Mouse (Mus musculus) T-helper 17 cell (primary cell): ENCODE data around the gene Lypd5.

ENCODE experiments used
- in situ Hi-C, 2 experiments: fragments of 300-600 bp; cut with MboI, MseI; formaldehyde crosslinking; loops; 1 replicate in 1 of 2; 2 replicates in 1 of 2; pipeline ENCODE4 v1.15.1; 2025; ENCODE audit warnings: high pct_unique_total_duplicates in 2 of 2

Lypd5 gene

GRCm38 (mm10) chr7:24378049-24378701 lies 29.2 kb downstream of the Lypd5 start:
- in situ Hi-C loops = loop anchor here (10.0 to 25.0 kb wide), 3 partner anchors 527 to 1409 kb away; partner anchors contain the start of genes Arhgef1 (in 1 of the 2), Axl (in 1 of the 2), B9d2 (in 1 of the 2) and Tgfb1 (in 1 of the 2)

GRCm38 (mm10) chr7:24379934-24380333 lies 30.9 kb downstream of the Lypd5 start:
- in situ Hi-C loops = loop anchor here (10.0 to 25.0 kb wide), 4 partner anchors 505 to 1407 kb away; partner anchors contain the start of genes Arhgef1 (in 1 of the 2), Axl (in 1 of the 2), B9d2 (in 1 of the 2) and Rps19 (in 1 of the 2)

- in situ Hi-C loops = loop anchor here (10.0 to 25.0 kb wide), 3 partner anchors 504 to 1407 kb away; partner anchors contain the start of genes Axl (in 1 of the 2), B9d2 (in 1 of the 2), Rps19 (in 1 of the 2) and Tgfb1 (in 1 of the 2)
Measured at GRCm38 (mm10) chr7:24380370-24380769, 31.4 kb downstream of the Lypd5 start.

- in situ Hi-C loops = loop anchor here (10.0 to 25.0 kb wide), 3 partner anchors 502 to 1404 kb away; partner anchors contain the start of genes Axl (in 1 of the 2), B9d2 (in 1 of the 2), Rps19 (in 1 of the 2) and Tgfb1 (in 1 of the 2)
Measured at GRCm38 (mm10) chr7:24382730-24383372, 33.9 kb downstream of the Lypd5 start.

GRCm38 (mm10) chr7:24384070-24384469 lies 35.1 kb downstream of the Lypd5 start:
- in situ Hi-C loops = loop anchor here (10.0 to 25.0 kb wide), 3 partner anchors 501 to 1403 kb away; partner anchors contain the start of genes Axl (in 1 of the 2), B9d2 (in 1 of the 2), Rps19 (in 1 of the 2) and Tgfb1 (in 1 of the 2)

- in situ Hi-C loops = loop anchor here (10.0 to 25.0 kb wide), 3 partner anchors 500 to 1402 kb away; partner anchors contain the start of genes Axl (in 1 of the 2), B9d2 (in 1 of the 2), Rps19 (in 1 of the 2) and Tgfb1 (in 1 of the 2)
Measured at GRCm38 (mm10) chr7:24384827-24385226, 35.8 kb downstream of the Lypd5 start.

GRCm38 (mm10) chr7:24387059-24387556 lies 38.1 kb downstream of the Lypd5 start:
- in situ Hi-C loops = loop anchor here (10.0 to 25.0 kb wide), 3 partner anchors 498 to 1400 kb away; partner anchors contain the start of genes Axl (in 1 of the 2), B9d2 (in 1 of the 2), Rps19 (in 1 of the 2) and Tgfb1 (in 1 of the 2)

- in situ Hi-C loops = loop anchor here (10.0 to 25.0 kb wide), 3 partner anchors 495 to 1398 kb away; partner anchors contain the start of genes Axl (in 1 of the 2), B9d2 (in 1 of the 2), Rps19 (in 1 of the 2) and Tgfb1 (in 1 of the 2)
Measured at GRCm38 (mm10) chr7:24389516-24390187, 40.7 kb downstream of the Lypd5 start.

GRCm38 (mm10) chr7:24390512-24390911 lies 41.5 kb downstream of the Lypd5 start:
- in situ Hi-C loops = loop anchor here (25.0 kb wide), 2 partner anchors 1297 to 1397 kb away; partner anchors contain the start of genes Axl (in 1 of the 2), B9d2 (in 1 of the 2), Tgfb1 (in 1 of the 2) and Tmem91 (in 1 of the 2)

GRCm38 (mm10) chr7:24391077-24391476 lies 42.1 kb downstream of the Lypd5 start:
- in situ Hi-C loops = loop anchor here (25.0 kb wide), 2 partner anchors 1296 to 1396 kb away; partner anchors contain the start of genes Axl (in 1 of the 2), B9d2 (in 1 of the 2), Tgfb1 (in 1 of the 2) and Tmem91 (in 1 of the 2)

- in situ Hi-C loops = loop anchor here (25.0 kb wide), 2 partner anchors 1296 to 1396 kb away; partner anchors contain the start of genes Axl (in 1 of the 2), B9d2 (in 1 of the 2), Tgfb1 (in 1 of the 2) and Tmem91 (in 1 of the 2)
Measured at GRCm38 (mm10) chr7:24391687-24392086, 42.7 kb downstream of the Lypd5 start.

GRCm38 (mm10) chr7:24394054-24394453 lies 45.1 kb downstream of the Lypd5 start:
- in situ Hi-C loops = loop anchor here (25.0 kb wide), 2 partner anchors 1293 to 1393 kb away; partner anchors contain the start of genes Axl (in 1 of the 2), B9d2 (in 1 of the 2), Tgfb1 (in 1 of the 2) and Tmem91 (in 1 of the 2)

- in situ Hi-C loops = loop anchor here (25.0 kb wide), 2 partner anchors 1293 to 1393 kb away; partner anchors contain the start of genes Axl (in 1 of the 2), B9d2 (in 1 of the 2), Tgfb1 (in 1 of the 2) and Tmem91 (in 1 of the 2)
Measured at GRCm38 (mm10) chr7:24394475-24395161, 45.6 kb downstream of the Lypd5 start.

- in situ Hi-C loops = loop anchor here (25.0 kb wide), 2 partner anchors 1290 to 1390 kb away; partner anchors contain the start of genes Axl (in 1 of the 2), B9d2 (in 1 of the 2), Tgfb1 (in 1 of the 2) and Tmem91 (in 1 of the 2)
Measured at GRCm38 (mm10) chr7:24396832-24397231, 47.8 kb downstream of the Lypd5 start.

- in situ Hi-C loops = loop anchor here (25.0 kb wide), 2 partner anchors 1289 to 1389 kb away; partner anchors contain the start of genes Axl (in 1 of the 2), B9d2 (in 1 of the 2), Tgfb1 (in 1 of the 2) and Tmem91 (in 1 of the 2)
Measured at GRCm38 (mm10) chr7:24398364-24398913, 49.4 kb downstream of the Lypd5 start.

- in situ Hi-C loops = loop anchor here (25.0 kb wide), 2 partner anchors 1288 to 1388 kb away; partner anchors contain the start of genes Axl (in 1 of the 2), B9d2 (in 1 of the 2), Tgfb1 (in 1 of the 2) and Tmem91 (in 1 of the 2)
Measured at GRCm38 (mm10) chr7:24399256-24400081, 50.5 kb downstream of the Lypd5 start, which contains the start of gene Smg9. Gene Smg9 (plus strand): TSS chr7:24399619.

GRCm38 (mm10) chr7:24400082-24400452 lies 51.1 kb downstream of the Lypd5 start:
- in situ Hi-C loops = no loop called here
